Mouse (Mus musculus): Measurements from ENCODE around the gene Cd163l1. TPM values are rescaled to one million over a fixed set of nuclear protein-coding genes. Genes with fewer than 3 reads are reported as not detected.

Gene Cd163l1
- polyA plus RNA-seq, 1 experiment from 2014 or later, result 0.07 TPM

GRCm38 (mm10) chr7:140220375-140220774 is 2.3 kb downstream of the Cd163l1 start:
- Histone ChIP-seq H3K9ac (no peak overlapping the region), H3K27ac (no peak overlapping the region), H3K4me2 (no peak overlapping the region), H3K36me3 (no peaks in the 10 kb centered on the region), H3K4me1 (replicated peaks) (no peaks in the 10 kb centered on the region), H3K4me3 (replicated peaks) (no peak overlapping the region), H3K27me3 (no peaks in the 10 kb centered on the region), H3K9me3 (replicated peaks) (no peaks in the 10 kb centered on the region)
- DNase-seq (no peak), ATAC-seq (ENCODE audit: low read depth) (no peak)
- 56% methylated on average over 4 of the region's 4 CpGs for WGBS (ENCODE audit: insufficient replicate concordance)

- H3K4me1 ChIP-seq (replicated peaks), result no peaks in the 10 kb centered on the region
- H3K36me3 ChIP-seq, result no peaks in the 10 kb centered on the region
- H3K27ac ChIP-seq, result no peak overlapping the region
- WGBS (ENCODE audit: insufficient replicate concordance), result 66% methylated on average over 13 of the region's 13 CpGs
- H3K4me2 ChIP-seq, result no peak overlapping the region
- no peak overlapping the region for H3K9ac ChIP-seq
- H3K4me3 ChIP-seq (replicated peaks), result no peak overlapping the region
- no peaks in the 10 kb centered on the region for H3K27me3 ChIP-seq
- no peak for DNase-seq
- H3K9me3 ChIP-seq (replicated peaks), result no peaks in the 10 kb centered on the region
- ATAC-seq (ENCODE audit: low read depth), result no peak
Measured at GRCm38 (mm10) chr7:140224209-140224608, 6.1 kb downstream of the Cd163l1 start.

- H3K4me3 ChIP-seq (replicated peaks), result no peak overlapping the region
- no peak overlapping the region for H3K9ac ChIP-seq
- 66% methylated on average over 13 of the region's 13 CpGs for WGBS (ENCODE audit: insufficient replicate concordance)
- DNase-seq (no peak), ATAC-seq (ENCODE audit: low read depth) (no peak)
- no peaks in the 10 kb centered on the region for H3K9me3 ChIP-seq (replicated peaks)
- no peak overlapping the region for H3K27ac ChIP-seq
- H3K27me3 ChIP-seq, result no peaks in the 10 kb centered on the region
- H3K36me3 ChIP-seq, result no peaks in the 10 kb centered on the region
- no peak overlapping the region for H3K4me2 ChIP-seq
- no peaks in the 10 kb centered on the region for H3K4me1 ChIP-seq (replicated peaks)
Measured at GRCm38 (mm10) chr7:140228476-140228875, 10.4 kb downstream of the Cd163l1 start.

- DNase-seq (no peak), ATAC-seq (ENCODE audit: low read depth) (no peak)
- Histone ChIP-seq H3K4me2 (no peak overlapping the region), H3K9ac (no peak overlapping the region), H3K4me1 (replicated peaks) (no peaks in the 10 kb centered on the region), H3K36me3 (no peaks in the 10 kb centered on the region), H3K4me3 (replicated peaks) (no peak overlapping the region), H3K27ac (no peak overlapping the region), H3K27me3 (no peaks in the 10 kb centered on the region), H3K9me3 (replicated peaks) (no peaks in the 10 kb centered on the region)
- 46% methylated on average over 2 of the region's 2 CpGs for WGBS (ENCODE audit: insufficient replicate concordance)
Measured at GRCm38 (mm10) chr7:140231026-140231425, 13.0 kb downstream of the Cd163l1 start.

- ATAC-seq (ENCODE audit: low read depth), result no peak
- Histone ChIP-seq H3K4me1 (replicated peaks) (no peaks in the 10 kb centered on the region), H3K9me3 (replicated peaks) (no peaks in the 10 kb centered on the region), H3K27ac (no peak overlapping the region), H3K9ac (no peak overlapping the region), H3K36me3 (no peaks in the 10 kb centered on the region), H3K4me2 (no peak overlapping the region), H3K27me3 (no peaks in the 10 kb centered on the region), H3K4me3 (replicated peaks) (no peak overlapping the region)
- no peak for DNase-seq
- WGBS (ENCODE audit: insufficient replicate concordance), result 73% methylated on average over 3 of the region's 3 CpGs
Measured at GRCm38 (mm10) chr7:140233696-140234095, 15.6 kb downstream of the Cd163l1 start.

GRCm38 (mm10) chr7:140247216-140247615 is 29.1 kb downstream of the Cd163l1 start, which contains the start of gene 5830411N06Rik:
Gene 5830411N06Rik, plus strand, starts transcription at chr7:140247284.
- Histone ChIP-seq H3K4me1 (replicated peaks) (no peaks in the 10 kb centered on the region), H3K27me3 (no peaks in the 10 kb centered on the region), H3K4me3 (replicated peaks) (no peak within 1 kb of the TSS), H3K4me2 (no peak within 1 kb of the TSS), H3K9me3 (replicated peaks) (no peaks in the 10 kb centered on the region), H3K36me3 (no peaks in the 10 kb centered on the region), H3K9ac (no peak within 1 kb of the TSS), H3K27ac (no peak within 1 kb of the TSS)
- WGBS (ENCODE audit: insufficient replicate concordance), result 72% methylated on average over 4 of the region's 4 CpGs
- no peak for ATAC-seq (ENCODE audit: low read depth)
- no peak for DNase-seq

- no peaks in the 10 kb centered on the region for H3K9me3 ChIP-seq (replicated peaks)
- no peaks in the 10 kb centered on the region for H3K36me3 ChIP-seq
- no peak overlapping the region for H3K4me2 ChIP-seq
- DNase-seq (no peak), ATAC-seq (ENCODE audit: low read depth) (no peak)
- no peaks in the 10 kb centered on the region for H3K27me3 ChIP-seq
- H3K4me1 ChIP-seq (replicated peaks), result no peaks in the 10 kb centered on the region
- 56% methylated on average over 7 of the region's 7 CpGs for WGBS (ENCODE audit: insufficient replicate concordance)
- no peak overlapping the region for H3K9ac ChIP-seq
- no peak overlapping the region for H3K4me3 ChIP-seq (replicated peaks)
- H3K27ac ChIP-seq, result no peak overlapping the region
Measured at GRCm38 (mm10) chr7:140253780-140254299, 35.8 kb downstream of the Cd163l1 start.

Other genes starting within 250 kb of the Cd163l1 start
- not detected in 2 replicates for gene 6430531B16Rik, start 239.5 kb upstream of the Cd163l1 start, polyA plus RNA-seq (2015; fragmentation: Nextera tagmentation; extraction: Ambion mirVana)
- 0.27 and 0.46 TPM in 2 replicates for gene Adam8, start 225.7 kb upstream of the Cd163l1 start, polyA plus RNA-seq (2015; fragmentation: Nextera tagmentation; extraction: Ambion mirVana)
- 22.9 and 23.6 TPM in 2 replicates for gene Zfp511, start 181.9 kb upstream of the Cd163l1 start, polyA plus RNA-seq (2015; fragmentation: Nextera tagmentation; extraction: Ambion mirVana)
- 28.8 and 31.3 TPM in 2 replicates for gene Tubgcp2, start 181.6 kb upstream of the Cd163l1 start, polyA plus RNA-seq (2015; fragmentation: Nextera tagmentation; extraction: Ambion mirVana)
- gene Msx3, start 169.2 kb upstream of the Cd163l1 start, polyA plus RNA-seq (2015; fragmentation: Nextera tagmentation; extraction: Ambion mirVana), result not detected in 2 replicates
- 0.12 and 0.33 TPM in 2 replicates for gene Caly, start 135.7 kb upstream of the Cd163l1 start, polyA plus RNA-seq (2015; fragmentation: Nextera tagmentation; extraction: Ambion mirVana)
- not detected in 2 replicates for gene Prap1, start 124.9 kb upstream of the Cd163l1 start, polyA plus RNA-seq (2015; fragmentation: Nextera tagmentation; extraction: Ambion mirVana)
- 6.8 and 7.6 TPM in 2 replicates for gene Fuom, start 115.8 kb upstream of the Cd163l1 start, polyA plus RNA-seq (2015; fragmentation: Nextera tagmentation; extraction: Ambion mirVana)
- 10.5 and 10.9 TPM in 2 replicates for gene Paox, start 102.5 kb upstream of the Cd163l1 start, polyA plus RNA-seq (2015; fragmentation: Nextera tagmentation; extraction: Ambion mirVana)
- gene Echs1, start 101.8 kb upstream of the Cd163l1 start, polyA plus RNA-seq (2015; fragmentation: Nextera tagmentation; extraction: Ambion mirVana), result 80.0 and 93.8 TPM in 2 replicates
- gene Mtg1, start 80.7 kb upstream of the Cd163l1 start, polyA plus RNA-seq (2015; fragmentation: Nextera tagmentation; extraction: Ambion mirVana), result 20.3 and 21.1 TPM in 2 replicates
- 0.02 TPM in 1 of 2 replicates, not detected in the other for gene Sprn, start 63.4 kb upstream of the Cd163l1 start, polyA plus RNA-seq (2015; fragmentation: Nextera tagmentation; extraction: Ambion mirVana)
- not detected in 2 replicates for gene Olfr522, start 53.5 kb upstream of the Cd163l1 start, polyA plus RNA-seq (2015; fragmentation: Nextera tagmentation; extraction: Ambion mirVana)
- gene Olfr523, start 45.0 kb upstream of the Cd163l1 start, polyA plus RNA-seq (2015; fragmentation: Nextera tagmentation; extraction: Ambion mirVana), result not detected in 2 replicates
- gene Olfr524, start 12.3 kb upstream of the Cd163l1 start, polyA plus RNA-seq (2015; fragmentation: Nextera tagmentation; extraction: Ambion mirVana), result not detected in 2 replicates
- not detected in 2 replicates for gene 5830411N06Rik, start 29.0 kb downstream of the Cd163l1 start, polyA plus RNA-seq (2015; fragmentation: Nextera tagmentation; extraction: Ambion mirVana)
- gene Olfr525, start 102.6 kb downstream of the Cd163l1 start, polyA plus RNA-seq (2015; fragmentation: Nextera tagmentation; extraction: Ambion mirVana), result not detected in 2 replicates
- not detected in 2 replicates for gene Olfr527, start 115.8 kb downstream of the Cd163l1 start, polyA plus RNA-seq (2015; fragmentation: Nextera tagmentation; extraction: Ambion mirVana)
- not detected in 2 replicates for gene Olfr60, start 143.4 kb downstream of the Cd163l1 start, polyA plus RNA-seq (2015; fragmentation: Nextera tagmentation; extraction: Ambion mirVana)
- not detected in 2 replicates for gene Olfr530, start 158.1 kb downstream of the Cd163l1 start, polyA plus RNA-seq (2015; fragmentation: Nextera tagmentation; extraction: Ambion mirVana)
- not detected in 2 replicates for gene Olfr531, start 184.7 kb downstream of the Cd163l1 start, polyA plus RNA-seq (2015; fragmentation: Nextera tagmentation; extraction: Ambion mirVana)
- gene Olfr532, start 203.4 kb downstream of the Cd163l1 start, polyA plus RNA-seq (2015; fragmentation: Nextera tagmentation; extraction: Ambion mirVana), result not detected in 2 replicates
- gene Olfr533, start 245.1 kb downstream of the Cd163l1 start, polyA plus RNA-seq (2015; fragmentation: Nextera tagmentation; extraction: Ambion mirVana), result not detected in 2 replicates

Data from liver, embryonic 13.5 days (tissue).